Mouse (Mus musculus) stomach, adult 2 months (tissue): ENCODE measurements around the gene Golim4. TPM values are rescaled to one million over a fixed set of nuclear protein-coding genes. Genes with fewer than 3 reads are reported as not detected.

Source experiments
- polyA plus RNA-seq: library from polyadenylated mRNA; depleted of rRNA; stranded (reverse); fragments of >200 nt; gene quantifications from 2 replicates; pipeline ENCODE4 v1.2.3, GENCODE M21; 2012; rRNA removed

The Golim4 gene
- polyA plus RNA-seq: 22.0 and 23.9 TPM in 2 replicates

GRCm38 (mm10) chr3:75956551-75957302 lies at the start of gene Golim4:
Golim4 (minus strand) TSS chr3:75956949.

Other genes starting within 250 kb of the Golim4 start
- gene Gm29133, start 208.8 kb downstream of the Golim4 start, polyA plus RNA-seq: not detected in 2 replicates
- gene Fstl5, start 117.3 kb upstream of the Golim4 start, polyA plus RNA-seq: 0.02 TPM in 1 of 2 replicates, not detected in the other